Mouse (Mus musculus) myocyte (in vitro differentiated cells): Measurements from ENCODE around the gene Fau.

Source experiments
- MYOD1 ChIP-seq, 3 experiments: IDR thresholded peaks; one replicate each; pipeline ENCODE4 v1.6.1; 2011; ENCODE audit warnings: control low read depth in 2 of 3, low read depth in 2 of 3, mild to moderate bottlenecking in 2 of 3, moderate library complexity in 1 of 3; ENCODE audit not compliant: insufficient read length in 2 of 3, control insufficient read depth in 1 of 3
- MYOG ChIP-seq, 3 experiments: IDR thresholded peaks; one replicate each; pipeline ENCODE4 v1.6.1; 2011; ENCODE audit warnings: control low read depth in 2 of 3, low read depth in 2 of 3, mild to moderate bottlenecking in 2 of 3; ENCODE audit not compliant: insufficient read length in 2 of 3, control insufficient read depth in 1 of 3, insufficient read depth in 1 of 3
- POLR2A ChIP-seq: IDR thresholded peaks from one replicate; pipeline ENCODE4 v1.6.1; 2011; ENCODE audit warnings: low read depth, mild to moderate bottlenecking, control low read depth, moderate library complexity; ENCODE audit not compliant: insufficient read length
- POLR2AphosphoS2 ChIP-seq: IDR thresholded peaks from one replicate; pipeline ENCODE4 v1.6.1; 2011; ENCODE audit warnings: low read depth, control low read depth; ENCODE audit not compliant: insufficient read length
- SRF ChIP-seq: IDR thresholded peaks from one replicate; pipeline ENCODE4 v1.6.1; 2011; ENCODE audit warnings: low read depth; ENCODE audit not compliant: control insufficient read depth, insufficient read length

- no peak for TF ChIP-seq SRF
- TF ChIP-seq POLR2A = no peak
- TF ChIP-seq POLR2AphosphoS2 = no peak
- TF ChIP-seq MYOG (IDR thresholded peaks at IDR 0.05; ENCODE audit: control insufficient read depth in 1 of 3, insufficient read depth in 1 of 3, insufficient read length in 2 of 3, low read depth in 2 of 3) = no peak
- TF ChIP-seq MYOD1 (IDR thresholded peaks at IDR 0.05; ENCODE audit: control insufficient read depth in 1 of 3, insufficient read length in 2 of 3, low read depth in 2 of 3) = no peak
Measured at GRCm38 (mm10) chr19:6097847-6098246, 40.2 kb downstream of the Fau start.
